Mouse (Mus musculus) CH12.LX (cell line): ENCODE data around the gene Bhlhe41. TPM values are rescaled to one million over a fixed set of nuclear protein-coding genes. Genes with fewer than 3 reads are reported as not detected.

Experiments
- DNase-seq: peaks from one replicate; pipeline ENCODE4 v3.0.0-alpha.2; 2013; ENCODE audit errors: extremely low read depth
- H3K27ac ChIP-seq: 2 replicates; pipeline ENCODE4 v1.5.1; 2012; ENCODE audit warnings: low read depth, mild to moderate bottlenecking, control low read depth, moderate library complexity; ENCODE audit not compliant: insufficient read depth
- H3K27me3 ChIP-seq: replicated peaks from 2 replicates; pipeline ENCODE3; 2012; ENCODE audit warnings: inconsistent platforms
- H3K36me3 ChIP-seq, 2 experiments: replicated peaks in 1 of 2; 2 replicates each; pipeline versions ENCODE3 to v1.6.1; 2012; ENCODE audit warnings: inconsistent platforms in 1 of 2, low read length in 1 of 2, mild to moderate bottlenecking in 1 of 2, mixed read lengths in 1 of 2, moderate library complexity in 1 of 2; ENCODE audit not compliant: control insufficient read depth in 1 of 2, insufficient read depth in 1 of 2
- H3K4me1 ChIP-seq, 2 experiments: 2 replicates each; pipeline ENCODE4 v1.6.1; 2012; ENCODE audit warnings: inconsistent platforms in 1 of 2, moderate library complexity in 1 of 2; ENCODE audit not compliant: insufficient read depth in 2 of 2, control insufficient read depth in 1 of 2
- H3K4me2 ChIP-seq: 2 replicates; pipeline ENCODE4 v1.6.1; 2012; ENCODE audit warnings: low read depth, mild to moderate bottlenecking, control low read depth; ENCODE audit not compliant: poor library complexity, insufficient read depth, severe bottlenecking
- H3K4me3 ChIP-seq, 3 experiments: fragments of 150-350 bp in 1 of 3; sonication (generic) in 1 of 3; replicated peaks in 1 of 3; 2 replicates each; pipeline versions ENCODE3 to v1.5.1; 2011 to 2012; ENCODE audit warnings: low read depth in 2 of 3, low read length in 2 of 3, mild to moderate bottlenecking in 2 of 3, moderate library complexity in 2 of 3, control low read depth in 1 of 3, improper control_type of control experiment in 1 of 3, inconsistent platforms in 1 of 3, mixed read lengths in 1 of 3; ENCODE audit not compliant: poor library complexity in 1 of 3
- H3K79me2 ChIP-seq: replicated peaks from 2 replicates; pipeline ENCODE4 v1.6.1; 2012; ENCODE audit warnings: mild to moderate bottlenecking, moderate library complexity; ENCODE audit not compliant: control insufficient read depth, poor library complexity, insufficient read depth, severe bottlenecking; ENCODE audit errors: extremely low read depth
- H3K9ac ChIP-seq: 2 replicates; pipeline ENCODE4 v1.6.1; 2012; ENCODE audit warnings: low read depth, mild to moderate bottlenecking, control low read depth, moderate library complexity; ENCODE audit not compliant: insufficient read depth
- H3K9me3 ChIP-seq: replicated peaks from 2 replicates; pipeline ENCODE3; 2012; ENCODE audit warnings: low read length, inconsistent platforms, mixed read lengths
- BHLHE40 ChIP-seq: IDR thresholded peaks from 2 replicates; pipeline ENCODE4 v1.6.1; 2011; ENCODE audit warnings: mild to moderate bottlenecking, low read depth, low read length, improper control_type of control experiment
- CHD1 ChIP-seq: IDR thresholded peaks from 2 replicates; pipeline ENCODE4 v1.6.1; 2012; ENCODE audit warnings: low read depth, low read length, improper control_type of control experiment, inconsistent platforms
- CHD2 ChIP-seq: IDR thresholded peaks from 2 replicates; pipeline ENCODE4 v1.6.1; 2011; ENCODE audit warnings: low read length, improper control_type of control experiment
- CTCF ChIP-seq, 2 experiments: IDR thresholded peaks in 1 of 2; conservative IDR thresholded peaks in 1 of 2; 2 replicates each; pipeline ENCODE4 v1.5.1; 2011 to 2012; ENCODE audit warnings: low read depth in 2 of 2, low read length in 2 of 2, improper control_type of control experiment in 1 of 2, inconsistent platforms in 1 of 2, mild to moderate bottlenecking in 1 of 2, moderate library complexity in 1 of 2
- E2F4 ChIP-seq: IDR thresholded peaks from 2 replicates; pipeline ENCODE4 v1.6.1; 2011; ENCODE audit warnings: low read depth, low read length, improper control_type of control experiment; ENCODE audit not compliant: insufficient replicate concordance
- ELF1 ChIP-seq: IDR thresholded peaks from 2 replicates; pipeline ENCODE4 v1.6.1; 2014; ENCODE audit warnings: low read depth, mild to moderate bottlenecking, inconsistent platforms, low read length, improper control_type of control experiment
- EP300 ChIP-seq: IDR thresholded peaks from 2 replicates; pipeline ENCODE4 v1.6.1; 2011; ENCODE audit warnings: low read length, improper control_type of control experiment
- ETS1 ChIP-seq: conservative IDR thresholded peaks from 2 replicates; pipeline ENCODE4 v1.6.1; 2012; ENCODE audit warnings: low read depth, mild to moderate bottlenecking, inconsistent platforms, low read length, improper control_type of control experiment, moderate library complexity
- GABPA ChIP-seq: IDR thresholded peaks from 2 replicates; pipeline ENCODE4 v1.6.1; 2012; ENCODE audit warnings: low read depth, low read length, improper control_type of control experiment, inconsistent platforms; ENCODE audit not compliant: insufficient replicate concordance
- HCFC1 ChIP-seq: IDR thresholded peaks from 2 replicates; pipeline ENCODE4 v1.6.1; 2012; ENCODE audit warnings: low read depth, mild to moderate bottlenecking, inconsistent platforms, low read length, improper control_type of control experiment
- IRF4 ChIP-seq: IDR thresholded peaks from 2 replicates; pipeline ENCODE4 v1.6.1; 2014; ENCODE audit warnings: low read depth, mild to moderate bottlenecking, inconsistent platforms, low read length, improper control_type of control experiment
- JUN ChIP-seq: IDR thresholded peaks from 2 replicates; pipeline ENCODE4 v1.6.1; 2011; ENCODE audit warnings: low read depth, mild to moderate bottlenecking, low read length, improper control_type of control experiment, moderate library complexity; ENCODE audit not compliant: insufficient read depth
- JUND ChIP-seq: conservative IDR thresholded peaks from 2 replicates; pipeline ENCODE4 v1.6.1; 2011; ENCODE audit warnings: low read depth, low read length, improper control_type of control experiment
- KAT2A ChIP-seq: IDR thresholded peaks from 2 replicates; pipeline ENCODE4 v1.6.1; 2012; ENCODE audit warnings: low read length, improper control_type of control experiment, inconsistent platforms; ENCODE audit not compliant: insufficient replicate concordance
- MAFK ChIP-seq: IDR thresholded peaks from 2 replicates; pipeline ENCODE4 v1.6.1; 2011; ENCODE audit warnings: low read length, improper control_type of control experiment; ENCODE audit not compliant: insufficient replicate concordance
- MAX ChIP-seq: IDR thresholded peaks from 2 replicates; pipeline ENCODE4 v1.6.1; 2011; ENCODE audit warnings: low read length, improper control_type of control experiment
- MAZ ChIP-seq: IDR thresholded peaks from 2 replicates; pipeline ENCODE4 v1.6.1; 2012; ENCODE audit warnings: low read depth, mild to moderate bottlenecking, inconsistent platforms, low read length, improper control_type of control experiment, moderate library complexity
- MEF2A ChIP-seq: IDR thresholded peaks from 2 replicates; pipeline ENCODE4 v1.6.1; 2014; ENCODE audit warnings: low read depth, mild to moderate bottlenecking, inconsistent platforms, low read length, improper control_type of control experiment, borderline replicate concordance
- MXI1 ChIP-seq: IDR thresholded peaks from 2 replicates; pipeline ENCODE4 v1.6.1; 2011; ENCODE audit warnings: mild to moderate bottlenecking, low read depth, low read length, improper control_type of control experiment
- MYC ChIP-seq: IDR thresholded peaks from 2 replicates; pipeline ENCODE4 v1.6.1; 2011; ENCODE audit warnings: low read depth, mild to moderate bottlenecking, improper control_type of control experiment, low read length
- NELFE ChIP-seq: IDR thresholded peaks from 2 replicates; pipeline ENCODE4 v1.6.1; 2011; ENCODE audit warnings: low read depth, low read length, improper control_type of control experiment
- NRF1 ChIP-seq: IDR thresholded peaks from 2 replicates; pipeline ENCODE4 v1.6.1; 2014; ENCODE audit warnings: low read depth, mild to moderate bottlenecking, inconsistent platforms, low read length, improper control_type of control experiment, moderate library complexity
- PAX5 ChIP-seq: IDR thresholded peaks from 2 replicates; pipeline ENCODE4 v1.6.1; 2012; ENCODE audit warnings: low read length, inconsistent platforms, mixed read lengths
- POLR2A ChIP-seq: IDR thresholded peaks from 2 replicates; pipeline ENCODE4 v1.6.1; 2011; ENCODE audit warnings: low read depth, mild to moderate bottlenecking, improper control_type of control experiment, low read length
- POLR2AphosphoS2 ChIP-seq: IDR thresholded peaks from 2 replicates; pipeline ENCODE4 v1.6.1; 2011; ENCODE audit warnings: low read depth, low read length, improper control_type of control experiment
- RAD21 ChIP-seq: IDR thresholded peaks from 2 replicates; pipeline ENCODE4 v1.6.1; 2011; ENCODE audit warnings: low read depth, mild to moderate bottlenecking, low read length, improper control_type of control experiment, moderate library complexity
- RCOR1 ChIP-seq: conservative IDR thresholded peaks from 2 replicates; pipeline ENCODE4 v1.6.1; 2012; ENCODE audit warnings: low read depth, mild to moderate bottlenecking, inconsistent platforms, low read length, improper control_type of control experiment
- SIN3A ChIP-seq: IDR thresholded peaks from 2 replicates; pipeline ENCODE4 v1.6.1; 2012; ENCODE audit warnings: low read length, improper control_type of control experiment, inconsistent platforms
- SMC3 ChIP-seq: IDR thresholded peaks from 2 replicates; pipeline ENCODE4 v1.6.1; 2011; ENCODE audit warnings: low read depth, low read length, improper control_type of control experiment
- TBP ChIP-seq: conservative IDR thresholded peaks from 2 replicates; pipeline ENCODE4 v1.6.1; 2011; ENCODE audit warnings: low read depth, low read length, improper control_type of control experiment
- TCF12 ChIP-seq: IDR thresholded peaks from 2 replicates; pipeline ENCODE4 v1.6.1; 2014; ENCODE audit warnings: low read depth, mild to moderate bottlenecking, inconsistent platforms, low read length, improper control_type of control experiment
- UBTF ChIP-seq: IDR thresholded peaks from 2 replicates; pipeline ENCODE4 v1.6.1; 2012; ENCODE audit warnings: low read depth, mild to moderate bottlenecking, inconsistent platforms, low read length, improper control_type of control experiment, moderate library complexity
- USF1 ChIP-seq: IDR thresholded peaks from 2 replicates; pipeline ENCODE4 v1.6.1; 2014; ENCODE audit warnings: low read depth, mild to moderate bottlenecking, inconsistent platforms, low read length, improper control_type of control experiment
- USF2 ChIP-seq: conservative IDR thresholded peaks from 2 replicates; pipeline ENCODE4 v1.6.1; 2011; ENCODE audit warnings: low read depth, low read length, improper control_type of control experiment
- ZC3H11A ChIP-seq: IDR thresholded peaks from 2 replicates; pipeline ENCODE4 v1.6.1; 2012; ENCODE audit warnings: low read depth, mild to moderate bottlenecking, inconsistent platforms, low read length, improper control_type of control experiment
- ZKSCAN1 ChIP-seq: IDR thresholded peaks from 2 replicates; pipeline ENCODE4 v1.6.1; 2012; ENCODE audit warnings: low read depth, inconsistent platforms, low read length, improper control_type of control experiment, borderline replicate concordance
- ZMIZ1 ChIP-seq: IDR thresholded peaks from 2 replicates; pipeline ENCODE4 v1.6.1; 2012; ENCODE audit warnings: low read depth, mild to moderate bottlenecking, inconsistent platforms, low read length, improper control_type of control experiment
- ZNF384 ChIP-seq: IDR thresholded peaks from 2 replicates; pipeline ENCODE4 v1.6.1; 2012; ENCODE audit warnings: low read depth, low read length, improper control_type of control experiment, inconsistent platforms
- dilution Hi-C: fragments of 300-500 bp; cut with MboI; formaldehyde crosslinking; loops from 2 replicates; pipeline ENCODE4 v1.14.3; 2020; ENCODE audit warnings: low sequenced_read_pairs; ENCODE audit not compliant: extremely low pct_unique_long_range_greater_than_20kb, extremely low pct_ligation_motif_present
- in situ Hi-C: fragments of 300-500 bp; cut with MboI; formaldehyde crosslinking; loops from 3 replicates; pipeline ENCODE4 v1.14.3; 2019; ENCODE audit warnings: low sequenced_read_pairs, low pct_ligation_motif_present, low pct_unique_long_range_greater_than_20kb, mixed read lengths
- polyA plus RNA-seq: library from polyadenylated mRNA; unstranded; fragments of >175 nt; gene quantifications from 2 replicates; pipeline ENCODE4 v1.2.1, GENCODE M21; 2012; ENCODE audit warnings: low read depth; ENCODE audit not compliant: insufficient read length
- total RNA-seq, 2 experiments: library from RNA; depleted of rRNA; stranded (reverse); fragments of 300-350 nt in 1 of 2; fragments of >200 nt in 1 of 2; gene quantifications; 2 replicates each; pipeline ENCODE4 v1.2.3; 2012 to 2014

The Bhlhe41 gene
- total and polyA plus RNA-seq, 3 experiments = 12.5 to 105 (median 12.6) TPM

- TF ChIP-seq SMC3 (no peak), MEF2A (no peak), RCOR1 (no peak), CHD2 (no peak), BHLHE40 (peak; percentile 91), TCF12 (peak; percentile 16), JUN (no peak), MAZ (0 out of 2 replicates have a peak, but pooled peaks have one; percentile 39), POLR2AphosphoS2 (no peak), IRF4 (no peak), NRF1 (no peak), ZMIZ1 (no peak), ELF1 (no peak), E2F4 (no peak), CTCF (conservative IDR thresholded peaks at IDR 0.05 in 1 of 2, IDR thresholded peaks at IDR 0.05 in 1 of 2; ENCODE audit: low read depth in 2 of 2, low read length in 2 of 2) (no peak), GABPA (no peak), MAFK (no peak), USF2 (peak; percentile 50; the same call in 1 of the 2 replicates), ZNF384 (no peak), NELFE (no peak; the same call in 1 of the 2 replicates), ZKSCAN1 (no peak), EP300 (no peak), KAT2A (0 out of 2 replicates have a peak, but pooled peaks have one; percentile 9), UBTF (no peak), MXI1 (peak; percentile 73), ETS1 (peak; percentile 53; the same call in 1 of the 2 replicates), TBP (0 out of 2 replicates have a peak, but pooled peaks have one; percentile 45), ZC3H11A (no peak), HCFC1 (no peak), POLR2A (peak; percentile 50), SIN3A (no peak; the same call in 1 of the 2 replicates), RAD21 (no peak; the same call in 1 of the 2 replicates), PAX5 (no peak), CHD1 (no peak; the same call in 1 of the 2 replicates), JUND (no peak), MYC (0 out of 2 replicates have a peak, but pooled peaks have one; percentile 66), USF1 (peak; percentile 79), MAX (peak; percentile 78; the same call in 1 of the 2 replicates)
- TF ChIP-seq, all 38 proteins: peak for 12
- Histone ChIP-seq H3K9ac (peak overlapping the region; percentile 67), H3K27me3 (no peaks in the 10 kb centered on the region), H3K79me2 (peaks cover 49% of the 10 kb centered on the region), H3K4me2 (peak overlapping the region; percentile 70), H3K36me3 (peaks cover 0 to 31% of the 10 kb centered on the region in 2 experiments), H3K4me1 (peaks cover 2 to 35% of the 10 kb centered on the region in 2 experiments; a peak in 3 of 4 replicates), H3K27ac (peak overlapping the region; percentile 88), H3K9me3 (no peaks in the 10 kb centered on the region), H3K4me3 (peak overlapping the region; percentile 75 to 92 (median 82))
- in situ Hi-C loops (no loop called here), dilution Hi-C loops (no loop called here)
- DNase-seq = peak; percentile 42
These were observed 2.0 kb downstream of the Bhlhe41 start for GRCm38 (mm10) chr6:145863065-145863971.
